Mouse (Mus musculus) yolk sac, embryonic 10.5 days (tissue): ENCODE data around the gene Asic2.

Source experiments
- DNase-seq: peaks from one replicate; pipeline ENCODE4 v3.0.0-alpha.2; 2017; ENCODE audit warnings: low spot score

Asic2 gene

GRCm38 (mm10) chr11:81512434-81512833 lies 455.8 kb downstream of the Asic2 start:
- no peak for DNase-seq

GRCm38 (mm10) chr11:81511401-81511800 lies 456.9 kb downstream of the Asic2 start:
- no peak for DNase-seq

- peak; percentile 4 for DNase-seq
These were observed 459.6 kb downstream of the Asic2 start for GRCm38 (mm10) chr11:81508385-81509233.

- no peak for DNase-seq
These were observed 463.3 kb downstream of the Asic2 start for GRCm38 (mm10) chr11:81504791-81505430.

- no peak for DNase-seq
These were observed 466.6 kb downstream of the Asic2 start for GRCm38 (mm10) chr11:81501473-81502246.

- no peak for DNase-seq
These were observed 469.3 kb downstream of the Asic2 start for GRCm38 (mm10) chr11:81498990-81499389.

GRCm38 (mm10) chr11:81497652-81498391 lies 470.4 kb downstream of the Asic2 start:
- no peak for DNase-seq

- DNase-seq: no peak
These were observed 471.8 kb downstream of the Asic2 start for GRCm38 (mm10) chr11:81496446-81496845.

- no peak for DNase-seq
These were observed 475.9 kb downstream of the Asic2 start for GRCm38 (mm10) chr11:81492351-81492750.

- DNase-seq: no peak
These were observed 479.0 kb downstream of the Asic2 start for GRCm38 (mm10) chr11:81489144-81489735.

- DNase-seq: no peak
These were observed 479.6 kb downstream of the Asic2 start for GRCm38 (mm10) chr11:81488681-81489080.

GRCm38 (mm10) chr11:81486265-81486940 lies 481.9 kb downstream of the Asic2 start:
- no peak for DNase-seq

GRCm38 (mm10) chr11:81481198-81481597 lies 487.1 kb downstream of the Asic2 start:
- DNase-seq: no peak

- DNase-seq: no peak
These were observed 492.0 kb downstream of the Asic2 start for GRCm38 (mm10) chr11:81476231-81476630.

- DNase-seq: no peak
These were observed 494.1 kb downstream of the Asic2 start for GRCm38 (mm10) chr11:81474121-81474520.

- peak; percentile 25 for DNase-seq
These were observed 506.1 kb downstream of the Asic2 start for GRCm38 (mm10) chr11:81462199-81462598.

- DNase-seq: no peak
These were observed 506.5 kb downstream of the Asic2 start for GRCm38 (mm10) chr11:81461748-81462147.

GRCm38 (mm10) chr11:81454921-81455320 lies 513.3 kb downstream of the Asic2 start:
- no peak for DNase-seq

- no peak for DNase-seq
These were observed 514.1 kb downstream of the Asic2 start for GRCm38 (mm10) chr11:81454111-81454510.

GRCm38 (mm10) chr11:81449271-81449705 lies 519.0 kb downstream of the Asic2 start:
- DNase-seq: peak; percentile 56

- no peak for DNase-seq
These were observed 521.9 kb downstream of the Asic2 start for GRCm38 (mm10) chr11:81446347-81446746.
